Mouse (Mus musculus) brain, embryonic 14.5 days (tissue): ENCODE data around the gene Wfdc2.

Experiments used
- CTCF ChIP-seq: fragments of 200-500 bp; IDR thresholded peaks from 2 replicates; pipeline ENCODE4 v1.5.1; 2012; ENCODE audit warnings: inconsistent platforms, mild to moderate bottlenecking, moderate library complexity, borderline replicate concordance; ENCODE audit not compliant: insufficient read depth, insufficient read length; ENCODE audit errors: extremely low read depth
- POLR2A ChIP-seq: fragments of 200-500 bp; IDR thresholded peaks from 2 replicates; pipeline ENCODE4 v1.6.1; 2012; ENCODE audit warnings: mild to moderate bottlenecking, inconsistent platforms, borderline replicate concordance; ENCODE audit not compliant: poor library complexity, insufficient read depth, insufficient read length, severe bottlenecking; ENCODE audit errors: extremely low read depth

- TF ChIP-seq POLR2A (no peak), CTCF (peak; percentile 75; the same call in 1 of the 2 replicates)
These were observed 29.8 kb downstream of the Wfdc2 start for GRCm38 (mm10) chr2:164592014-164592413.
